Mouse (Mus musculus) B cell, adult 2 months (primary cell): Measurements from ENCODE around the gene Tekt1.

ENCODE experiments used
- DNase-seq, 2 experiments: peaks; one replicate each; pipeline ENCODE4 v3.0.0; 2022

The Tekt1 gene

DNA sequence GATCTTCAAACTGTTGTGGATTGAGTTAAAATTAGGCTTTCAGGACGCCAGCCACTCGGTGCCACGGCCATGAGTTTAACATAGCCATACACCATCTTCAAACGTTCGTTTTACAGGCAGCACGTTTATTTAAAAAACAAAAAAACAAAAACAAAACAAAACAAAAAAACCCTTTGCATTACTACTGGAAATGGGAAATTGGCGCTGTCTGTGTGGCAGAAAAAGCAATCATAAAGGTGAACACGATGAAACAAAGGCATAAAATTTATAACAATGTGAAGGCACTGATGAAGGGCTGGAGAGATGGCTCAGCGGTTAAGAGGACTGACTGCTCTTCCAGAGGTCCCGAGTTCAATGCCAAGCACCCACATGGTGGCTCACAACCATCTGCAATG lies at the start of gene Tekt1:
TSS of gene Tekt1 (minus strand) at position 96 of the 395 bp plus-strand sequence.
- no peak for DNase-seq

DNA sequence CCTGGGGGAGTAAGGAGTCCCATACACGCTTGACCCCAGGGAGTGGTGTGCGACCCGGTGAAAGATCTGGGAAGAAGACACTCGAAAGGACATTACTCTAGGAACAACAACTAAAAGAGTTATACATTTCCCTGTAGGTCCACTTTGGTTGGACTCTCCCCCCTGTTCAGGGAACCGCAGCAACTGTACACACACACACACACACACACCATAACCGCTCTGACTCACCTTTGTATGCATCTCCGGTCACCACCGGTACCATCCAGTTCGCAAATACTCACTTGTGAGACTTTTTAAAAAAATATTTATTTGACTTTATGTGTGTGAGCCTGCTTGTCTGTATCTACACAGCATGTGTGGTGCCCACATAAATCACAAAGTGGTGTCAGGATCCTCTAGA lies 49.7 kb upstream of the Tekt1 start:
- no peak for DNase-seq

DNA sequence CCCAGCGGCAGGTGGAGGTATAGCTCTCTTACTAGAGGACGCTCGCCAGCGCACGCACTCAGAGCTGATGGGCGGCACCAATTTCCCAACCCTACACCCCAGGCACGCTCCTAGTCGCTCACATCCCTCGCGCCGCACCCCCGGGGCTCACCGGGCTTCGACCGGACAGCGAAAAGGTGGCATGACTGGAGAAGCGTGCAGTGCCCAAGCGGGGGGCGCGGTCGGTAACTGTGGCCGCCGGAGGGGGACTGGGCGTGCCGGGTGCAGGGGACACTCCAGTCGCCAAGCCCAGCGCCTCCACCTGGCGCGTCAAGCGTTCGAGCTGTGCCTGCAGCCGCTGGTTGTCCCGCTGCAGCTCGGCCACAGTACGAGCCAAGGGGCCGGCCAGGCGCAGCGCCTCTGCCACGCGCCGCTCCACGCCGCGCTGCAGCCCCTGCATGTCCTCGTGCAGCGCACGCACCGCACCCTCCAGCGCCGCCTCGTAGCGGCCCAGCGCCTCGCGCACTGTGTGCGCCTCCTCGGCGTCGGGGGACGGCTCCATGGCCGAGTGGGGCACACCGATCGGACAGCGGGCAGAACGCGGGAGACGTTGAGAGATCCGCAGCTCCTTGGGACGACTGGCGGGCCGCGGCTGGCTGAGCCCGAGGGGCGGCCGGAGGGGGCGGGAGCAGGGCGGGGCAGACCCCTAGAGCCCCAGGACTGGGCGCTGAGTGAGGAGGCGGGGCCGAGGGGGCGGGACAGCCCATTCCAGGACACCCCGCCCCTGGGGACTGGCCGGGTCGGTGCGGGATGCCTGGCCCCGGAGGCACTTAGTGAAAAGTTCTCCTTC lies 49.1 kb upstream of the Tekt1 start, which contains the start of gene Smtnl2:
TSS of gene Smtnl2 (minus strand) at position 621 of the 829 bp plus-strand sequence.
- peak; percentile 62 to 66 for DNase-seq

DNA sequence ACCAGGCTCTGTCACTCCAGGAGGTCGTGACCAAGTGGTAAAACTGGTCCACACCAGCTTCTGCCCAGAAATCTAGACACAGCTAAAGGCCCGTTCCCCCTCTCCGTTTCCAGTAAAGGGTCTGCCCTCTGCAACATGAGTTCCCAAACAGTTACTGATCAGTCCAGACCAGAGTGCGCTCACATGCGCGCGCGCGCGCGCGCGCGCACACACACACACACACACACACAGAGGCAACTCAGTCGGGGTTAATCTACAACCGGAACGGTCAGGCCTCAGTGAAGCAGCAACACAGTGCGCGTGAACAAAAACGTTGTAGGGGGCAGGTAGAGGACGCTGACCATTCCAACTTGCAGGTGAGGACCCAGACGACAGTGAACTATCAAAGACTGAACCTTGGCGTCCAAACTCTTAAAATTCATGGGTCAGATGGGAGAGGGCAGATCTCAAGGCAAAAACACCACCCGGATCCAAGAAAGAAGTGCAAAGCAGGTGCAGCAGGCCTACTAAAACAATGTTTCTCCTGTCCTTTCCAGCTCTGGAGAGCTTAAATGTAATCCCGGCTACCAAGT lies 48.4 kb upstream of the Tekt1 start:
- peak in 1 of 2 experiments; percentile 21 for DNase-seq

DNA sequence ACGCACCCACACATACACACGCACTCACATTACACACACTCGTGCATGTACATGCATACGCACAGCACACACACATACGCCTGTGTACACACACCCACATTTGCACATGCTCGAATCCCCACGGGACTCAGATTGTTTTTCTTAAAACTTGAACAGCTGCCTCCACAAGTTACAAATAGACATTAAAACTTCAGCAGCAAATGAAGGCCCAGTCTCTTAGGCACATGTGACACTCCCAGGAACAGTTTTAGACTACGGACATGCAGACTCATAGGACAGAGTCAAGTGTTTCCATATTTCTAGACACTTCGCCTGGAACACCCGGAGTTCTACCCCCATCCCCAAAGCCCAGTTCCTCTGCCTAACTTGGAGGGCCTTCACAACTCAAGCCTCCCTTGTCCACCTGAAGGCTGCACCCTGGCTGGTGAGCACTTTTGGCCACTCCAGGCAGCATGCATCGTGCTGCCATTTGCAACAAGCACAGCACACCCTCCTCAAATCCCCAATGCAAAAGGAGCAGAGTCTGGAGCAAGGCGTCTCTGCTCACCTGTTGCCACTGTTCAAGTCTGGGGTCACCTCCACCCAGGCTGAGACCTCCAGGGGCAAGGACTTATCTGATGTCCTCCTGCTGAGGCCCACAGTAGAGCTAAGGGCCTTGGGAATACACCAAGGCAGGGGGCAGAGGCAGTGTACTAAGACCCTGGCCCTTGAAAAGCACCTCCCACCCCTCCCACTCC lies 47.6 kb upstream of the Tekt1 start:
- DNase-seq = no peak

DNA sequence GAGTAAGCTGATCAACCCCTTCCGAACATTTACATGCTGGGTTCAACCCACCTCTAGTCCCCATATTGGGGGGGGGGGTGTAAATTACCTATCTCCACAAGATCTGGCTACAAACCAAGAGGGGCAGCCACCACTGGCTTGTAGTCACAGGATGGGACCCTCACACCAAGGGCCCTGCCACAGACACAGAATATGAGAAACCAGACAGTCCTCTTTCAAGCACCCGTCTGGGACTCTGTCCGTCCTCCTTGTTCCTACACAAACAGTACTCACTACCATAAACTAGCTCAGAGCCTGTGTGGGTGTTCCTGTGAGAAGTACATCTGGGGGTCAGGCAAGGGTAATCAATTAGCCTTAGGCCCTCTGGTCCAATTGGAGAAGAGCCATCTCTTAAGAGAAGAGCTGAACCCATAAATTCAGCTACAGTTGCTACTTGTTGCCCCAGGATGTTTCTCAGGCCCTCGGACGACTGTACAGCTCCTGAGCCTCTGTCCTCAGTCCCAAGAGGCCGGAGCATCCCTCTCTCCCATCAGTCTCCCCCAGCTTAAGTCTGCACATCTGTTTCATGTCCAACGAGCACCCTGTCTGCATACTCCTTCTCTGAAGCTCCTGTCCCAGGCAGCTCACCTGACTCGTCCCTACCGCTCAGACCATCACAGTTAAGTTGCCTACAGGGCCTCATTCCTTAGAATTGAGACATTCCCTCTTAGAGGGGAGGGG lies 46.4 kb upstream of the Tekt1 start:
- no peak for DNase-seq

DNA sequence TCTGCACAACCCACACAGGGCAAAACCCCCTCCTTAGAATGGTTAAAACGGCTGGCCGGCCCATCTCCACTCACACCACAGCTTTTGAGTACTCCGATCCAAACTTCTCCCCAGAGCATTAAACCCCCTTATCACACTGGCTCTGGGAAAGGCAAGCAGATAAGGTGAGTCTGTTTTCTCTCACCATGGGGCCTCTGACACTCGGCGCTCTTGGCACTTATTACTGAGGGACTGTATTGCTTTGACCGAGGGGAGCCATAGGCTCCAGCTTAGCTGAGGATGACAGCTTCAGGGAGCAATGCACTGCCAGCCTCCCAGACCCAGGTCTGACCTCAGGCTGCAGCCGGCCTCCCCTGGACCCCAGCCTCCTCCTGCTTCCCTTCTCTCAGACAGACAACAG lies 45.3 kb upstream of the Tekt1 start:
- no peak for DNase-seq

DNA sequence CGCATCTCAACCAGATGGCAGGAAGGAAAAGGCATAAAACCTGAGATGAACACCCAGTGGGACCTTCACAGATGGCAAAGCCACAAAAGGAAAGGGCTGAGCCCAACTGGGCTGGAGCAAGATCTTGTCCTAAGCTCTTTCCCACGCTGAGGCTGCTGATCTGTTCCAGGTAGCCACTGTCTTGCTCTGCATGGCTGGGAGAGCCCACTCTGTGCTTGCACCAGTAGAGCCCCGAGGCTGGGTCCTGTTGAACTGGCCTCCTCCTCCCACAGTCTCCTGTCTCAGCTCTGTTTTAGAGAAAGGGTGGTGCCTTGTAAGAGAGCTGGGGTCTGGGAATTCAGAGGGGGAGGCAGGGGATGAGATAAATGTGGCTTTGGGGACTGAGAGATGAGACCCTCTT lies 44.8 kb upstream of the Tekt1 start:
- DNase-seq = no peak

DNA sequence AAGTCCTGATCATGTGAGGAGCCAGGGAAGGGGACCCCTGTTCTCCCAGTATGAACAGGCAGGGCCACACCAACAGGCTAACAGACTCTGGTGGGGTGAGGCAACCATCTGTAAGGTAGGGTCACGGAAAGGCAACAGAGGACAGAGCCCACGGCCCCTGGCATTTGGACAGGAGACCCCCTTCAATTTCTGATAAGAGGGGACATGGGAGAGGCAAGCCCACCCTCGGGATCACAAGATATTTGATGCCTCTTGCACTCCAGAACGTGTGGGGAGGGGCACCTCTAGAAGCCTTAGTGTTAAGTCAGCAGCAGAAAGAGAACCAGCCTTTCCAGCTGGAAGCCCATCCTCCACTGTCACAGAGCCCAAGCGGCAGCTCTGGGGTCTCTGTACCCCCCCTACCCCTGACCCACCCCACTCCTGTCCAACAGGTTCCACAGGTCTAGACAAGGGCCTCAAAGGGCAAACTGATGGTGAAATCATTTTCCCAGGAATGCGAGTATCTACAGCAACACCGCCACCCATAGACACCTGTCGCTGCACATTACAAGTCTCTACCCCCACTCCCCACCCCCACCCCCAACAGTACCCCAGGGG lies 43.9 kb upstream of the Tekt1 start:
- no peak for DNase-seq

DNA sequence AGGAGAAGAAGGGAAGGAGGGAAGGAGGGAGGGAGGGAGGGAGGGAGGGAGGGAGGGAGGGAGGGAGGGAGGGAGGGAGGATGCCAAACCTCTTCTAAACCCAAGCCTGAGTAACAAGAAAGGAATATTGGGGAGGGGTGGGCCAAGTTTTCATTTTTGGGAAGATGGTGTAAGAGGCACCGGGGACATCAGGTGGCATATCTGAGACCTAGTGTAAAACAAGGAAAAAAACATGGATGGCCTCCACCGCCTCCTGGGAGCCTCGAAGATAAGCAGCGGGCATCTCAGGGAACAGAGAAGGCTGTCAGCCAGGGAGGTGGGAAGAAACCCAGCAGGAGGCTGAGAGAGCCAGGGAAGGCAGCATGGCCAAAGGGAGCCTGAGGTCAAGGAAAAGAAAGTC lies 43.3 kb upstream of the Tekt1 start:
- no peak for DNase-seq

DNA sequence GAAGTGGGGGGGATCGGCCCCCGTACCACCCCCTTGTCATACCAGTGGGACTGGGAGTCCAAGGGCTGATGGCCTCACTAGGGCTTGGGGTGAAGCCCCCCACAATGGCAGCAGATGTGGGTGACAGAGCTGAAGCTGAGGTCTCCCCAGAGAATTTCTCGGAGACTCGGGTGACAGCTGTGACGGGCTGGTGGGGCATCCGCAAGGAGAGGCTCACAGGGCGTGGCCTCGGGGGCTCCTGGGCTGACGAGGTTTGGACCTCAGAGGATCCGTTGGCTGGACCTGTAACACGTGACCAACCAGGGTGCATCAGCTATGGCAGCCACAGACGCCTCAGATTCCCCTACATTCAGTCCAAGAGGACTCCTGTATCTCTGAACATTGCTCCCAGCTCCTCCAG lies 40.7 kb upstream of the Tekt1 start:
- no peak for DNase-seq

DNA sequence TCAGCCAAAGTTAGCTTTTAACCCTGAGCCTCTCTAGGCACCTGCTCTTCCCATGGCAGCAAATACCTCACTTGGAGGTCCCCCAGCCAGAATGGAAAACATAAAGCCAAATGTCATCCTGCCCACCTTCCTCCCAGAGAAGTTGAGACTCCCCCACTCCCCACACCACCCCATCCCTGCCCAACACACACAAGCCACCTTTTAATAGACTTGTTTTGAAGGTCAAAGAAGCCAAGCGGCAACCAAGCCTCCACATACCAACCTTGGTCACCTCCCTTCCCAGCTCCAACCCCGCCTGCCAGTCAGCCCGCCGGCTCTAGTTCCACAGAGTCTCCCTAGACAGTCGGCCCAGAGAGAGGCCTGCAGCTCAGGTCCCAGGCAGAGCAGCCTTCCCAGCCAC lies 39.8 kb upstream of the Tekt1 start:
- no peak for DNase-seq

DNA sequence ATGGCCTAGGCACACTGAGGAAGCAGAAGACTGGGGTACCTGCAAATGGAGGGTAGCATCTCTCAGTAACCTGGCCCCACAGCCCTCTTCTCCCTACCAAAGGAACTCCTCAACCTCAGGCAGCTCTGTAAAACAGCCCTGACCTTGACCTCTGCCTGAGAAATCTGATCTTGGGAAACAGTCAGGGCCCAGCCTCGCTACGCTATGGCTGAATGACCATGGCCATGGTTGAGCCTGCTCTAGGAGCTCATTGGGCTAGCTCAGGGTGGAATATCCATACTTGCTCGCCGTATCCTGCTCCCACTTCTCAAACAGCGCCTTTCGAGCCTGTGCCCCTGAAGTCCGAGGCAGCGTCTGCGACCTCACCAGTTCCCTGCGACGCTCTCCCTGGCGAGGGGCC lies 38.8 kb upstream of the Tekt1 start:
- DNase-seq = no peak

DNA sequence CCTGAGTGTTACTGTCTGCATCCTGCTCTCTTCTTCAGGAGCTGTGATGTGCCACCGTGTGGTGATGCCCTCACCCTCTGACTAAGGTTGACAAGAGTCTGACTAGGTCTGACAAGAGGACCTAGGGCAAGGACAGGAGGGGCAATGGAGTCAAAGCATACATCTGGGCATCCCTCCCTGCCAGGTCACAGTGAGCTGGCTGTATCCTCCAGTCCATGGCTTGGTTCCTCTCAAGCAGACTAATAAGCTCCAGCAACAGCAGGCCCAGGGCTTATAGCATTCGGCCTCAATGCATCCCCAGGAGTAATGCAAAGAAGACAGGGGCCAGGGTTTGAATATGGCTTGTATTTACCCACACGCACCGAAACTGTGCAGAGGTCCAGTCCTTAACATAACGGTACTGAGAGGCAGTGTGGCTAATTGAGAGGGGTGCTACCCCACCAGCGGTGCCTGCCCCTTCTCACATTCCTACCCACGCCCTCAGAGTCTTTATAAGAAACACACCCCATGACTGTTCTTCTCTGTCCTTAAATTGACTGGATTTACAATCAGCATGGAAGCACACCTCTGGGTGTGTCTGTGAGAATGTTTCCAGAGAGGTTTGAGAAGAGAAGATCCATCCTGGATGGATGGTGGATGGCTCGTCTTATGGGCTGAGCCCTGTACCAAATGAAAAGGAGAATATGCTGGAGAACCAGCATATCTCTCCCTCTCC lies 35.7 kb upstream of the Tekt1 start:
- no peak for DNase-seq

DNA sequence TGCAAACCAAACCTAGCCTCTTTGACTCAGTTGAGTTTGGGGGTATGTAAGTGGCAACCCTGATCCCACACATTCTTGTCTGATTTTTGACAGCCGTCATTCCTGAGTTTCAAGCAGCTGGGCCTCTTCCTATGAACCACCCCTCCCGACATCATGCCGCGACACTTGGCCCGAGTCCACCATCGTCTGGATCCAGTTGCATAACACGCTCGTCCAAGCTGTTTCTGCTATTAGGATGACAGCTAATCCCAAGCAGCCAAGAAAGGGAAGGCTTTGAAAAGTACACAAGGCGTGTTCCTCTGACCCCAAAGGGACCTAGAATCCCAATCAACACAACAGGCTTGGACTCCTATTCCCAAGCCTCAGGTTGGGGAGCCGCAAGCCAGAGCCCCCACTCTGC lies 34.8 kb upstream of the Tekt1 start:
- DNase-seq = no peak

DNA sequence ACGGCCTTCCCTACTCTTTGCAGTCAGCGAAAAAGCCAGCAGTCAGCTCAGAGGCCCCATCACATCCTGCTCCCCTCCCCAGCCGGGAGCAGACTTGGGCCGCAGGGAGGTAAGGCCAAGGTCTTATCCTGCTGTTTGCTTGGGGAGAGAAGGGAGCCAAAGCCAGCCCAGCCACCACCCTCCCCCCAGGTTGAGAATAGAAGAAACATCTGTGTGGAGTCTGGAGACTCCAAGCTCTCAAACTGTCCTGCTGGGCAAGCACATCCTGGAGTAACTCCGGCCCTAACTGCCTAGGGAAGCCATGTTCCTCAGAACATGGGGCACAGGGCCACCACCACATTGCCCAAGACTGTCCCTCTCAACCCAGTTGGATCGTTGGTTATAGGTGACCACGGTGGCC lies 34.4 kb upstream of the Tekt1 start:
- no peak for DNase-seq

DNA sequence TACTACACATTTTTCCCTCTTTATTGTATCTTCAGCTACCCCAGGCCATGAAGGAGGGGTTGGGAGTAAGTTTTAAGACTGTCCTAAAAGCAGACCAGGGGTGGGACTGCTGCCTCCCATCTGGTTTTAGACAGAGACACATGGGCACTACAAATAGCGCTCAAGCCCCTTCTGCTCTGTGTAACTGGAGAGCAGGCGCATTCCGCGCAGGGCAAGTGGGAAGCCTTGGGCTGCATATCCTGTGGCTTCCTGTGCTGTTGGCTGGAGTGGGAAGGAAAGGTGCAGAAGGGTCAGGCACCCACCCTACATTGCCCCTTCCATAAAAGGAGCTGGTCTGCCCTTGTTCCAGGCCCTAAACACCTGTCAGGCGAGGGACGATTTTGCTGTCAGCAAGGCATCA lies 33.4 kb upstream of the Tekt1 start:
- DNase-seq = no peak

DNA sequence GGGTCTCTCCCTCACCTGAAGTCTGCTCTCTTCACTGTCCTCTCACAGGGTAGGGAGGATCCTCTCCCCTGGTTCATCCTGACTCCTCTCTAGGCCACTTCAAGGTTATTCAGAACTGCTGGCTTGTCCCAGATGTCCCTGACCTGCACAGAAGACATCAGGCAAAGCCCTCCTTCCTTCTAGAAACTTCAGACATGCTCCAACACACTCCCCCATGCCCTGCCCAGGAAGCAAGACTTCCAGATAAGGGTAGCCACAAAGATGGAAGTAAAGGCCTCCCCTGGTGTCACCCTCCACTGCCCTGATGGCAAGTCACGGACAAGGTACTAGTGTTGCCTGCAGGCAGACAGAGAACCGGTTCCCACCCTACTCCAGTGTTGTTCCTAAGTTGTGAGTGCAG lies 32.5 kb upstream of the Tekt1 start:
- DNase-seq = no peak

DNA sequence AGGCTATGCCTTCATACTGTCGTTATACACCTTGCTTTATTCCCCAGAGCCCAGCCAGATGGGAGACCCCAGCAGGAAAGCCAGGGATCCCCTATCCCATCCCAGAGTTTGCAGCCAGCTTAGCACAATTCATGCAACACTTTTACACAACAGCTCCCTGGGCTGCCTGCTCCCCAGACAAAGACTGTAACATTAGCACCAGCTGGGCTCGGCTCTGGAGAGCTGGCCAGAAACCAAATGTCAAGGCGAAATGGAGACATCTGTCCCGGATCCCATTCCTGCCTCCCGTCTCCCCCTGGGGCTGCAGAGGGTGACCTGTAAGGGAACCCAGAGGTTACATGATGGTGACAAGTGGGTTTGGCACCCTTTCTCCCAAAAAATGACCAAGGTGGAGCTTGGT lies 31.4 kb upstream of the Tekt1 start:
- no peak for DNase-seq

DNA sequence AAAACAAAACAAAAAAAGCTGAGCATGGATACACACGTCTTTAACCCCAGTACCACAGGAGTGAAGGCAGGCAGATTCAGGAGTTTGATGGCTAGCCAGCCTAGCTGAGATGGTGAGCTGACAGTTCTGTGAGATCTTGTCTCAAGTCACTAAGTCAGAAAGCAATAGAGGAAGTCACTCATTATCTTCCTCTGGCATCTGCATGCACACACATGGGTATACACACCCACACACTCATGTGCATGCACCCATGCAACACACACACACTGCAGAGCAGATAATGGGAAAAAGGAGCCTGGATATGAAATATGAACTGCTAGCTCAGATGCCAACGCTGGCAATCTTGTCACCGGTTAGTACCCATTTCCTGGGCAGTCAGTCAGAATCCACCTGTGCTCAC lies 31.0 kb upstream of the Tekt1 start:
- no peak for DNase-seq

DNA sequence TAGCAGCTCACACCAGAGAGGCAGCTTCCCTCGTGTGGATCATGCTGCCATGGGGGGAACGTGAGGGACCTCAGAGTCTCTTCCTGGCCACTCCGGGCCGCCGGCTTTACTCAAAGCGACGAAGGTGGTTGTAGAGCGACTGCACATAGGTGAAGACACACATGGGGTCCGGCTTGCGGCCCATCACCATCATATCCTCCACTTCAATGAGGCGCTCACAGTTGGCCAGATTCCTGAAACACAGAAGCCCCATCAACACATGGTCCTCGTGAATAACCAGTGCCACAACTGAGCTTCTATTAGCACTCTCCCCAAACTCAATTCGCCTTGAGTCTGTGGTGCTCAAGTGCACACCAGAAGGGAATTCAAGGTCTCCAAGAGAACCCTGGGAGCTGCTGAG lies 28.9 kb upstream of the Tekt1 start:
- no peak for DNase-seq

DNA sequence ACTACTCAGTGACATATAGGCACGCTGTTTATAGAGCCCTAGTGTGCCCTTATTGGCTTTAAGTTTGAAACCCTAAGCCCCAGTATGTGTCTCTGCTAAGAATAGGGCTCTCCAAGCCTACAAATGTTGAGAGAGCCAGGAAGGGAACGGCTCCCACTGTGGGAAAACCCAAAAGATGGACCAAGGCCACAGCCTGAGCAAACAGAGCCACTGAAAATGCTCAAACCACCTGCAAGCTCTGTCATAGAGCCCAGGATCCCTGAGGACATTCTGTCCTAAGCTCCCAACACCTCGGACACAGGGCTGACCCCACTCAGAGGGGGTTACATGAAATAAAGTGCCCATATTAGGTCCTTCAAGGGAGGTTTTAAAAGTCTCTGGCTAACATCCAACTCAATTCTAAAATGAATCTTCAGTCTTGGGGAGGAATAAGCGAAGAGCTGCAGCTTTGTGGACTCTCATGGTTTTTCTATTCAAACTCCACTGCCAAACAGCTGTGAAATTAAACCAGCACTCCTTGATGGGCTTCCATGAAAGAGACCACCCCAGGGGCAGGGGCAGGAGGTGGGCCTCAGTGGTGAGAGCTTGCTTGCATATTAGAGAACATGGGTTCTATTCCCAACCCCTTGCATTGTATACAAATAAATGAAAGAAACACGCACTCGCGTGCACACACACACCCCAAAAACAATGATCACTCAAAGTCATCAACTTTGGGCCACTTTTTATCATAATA lies 27.3 kb upstream of the Tekt1 start:
- no peak for DNase-seq
